Mouse (Mus musculus): ENCODE measurements around the gene Mau2. TPM values are rescaled to one million over a fixed set of nuclear protein-coding genes. Genes with fewer than 3 reads are reported as not detected.

Gene Mau2
- 87.4 and 122 TPM in 2 replicates for total RNA-seq (2023)

DNA sequence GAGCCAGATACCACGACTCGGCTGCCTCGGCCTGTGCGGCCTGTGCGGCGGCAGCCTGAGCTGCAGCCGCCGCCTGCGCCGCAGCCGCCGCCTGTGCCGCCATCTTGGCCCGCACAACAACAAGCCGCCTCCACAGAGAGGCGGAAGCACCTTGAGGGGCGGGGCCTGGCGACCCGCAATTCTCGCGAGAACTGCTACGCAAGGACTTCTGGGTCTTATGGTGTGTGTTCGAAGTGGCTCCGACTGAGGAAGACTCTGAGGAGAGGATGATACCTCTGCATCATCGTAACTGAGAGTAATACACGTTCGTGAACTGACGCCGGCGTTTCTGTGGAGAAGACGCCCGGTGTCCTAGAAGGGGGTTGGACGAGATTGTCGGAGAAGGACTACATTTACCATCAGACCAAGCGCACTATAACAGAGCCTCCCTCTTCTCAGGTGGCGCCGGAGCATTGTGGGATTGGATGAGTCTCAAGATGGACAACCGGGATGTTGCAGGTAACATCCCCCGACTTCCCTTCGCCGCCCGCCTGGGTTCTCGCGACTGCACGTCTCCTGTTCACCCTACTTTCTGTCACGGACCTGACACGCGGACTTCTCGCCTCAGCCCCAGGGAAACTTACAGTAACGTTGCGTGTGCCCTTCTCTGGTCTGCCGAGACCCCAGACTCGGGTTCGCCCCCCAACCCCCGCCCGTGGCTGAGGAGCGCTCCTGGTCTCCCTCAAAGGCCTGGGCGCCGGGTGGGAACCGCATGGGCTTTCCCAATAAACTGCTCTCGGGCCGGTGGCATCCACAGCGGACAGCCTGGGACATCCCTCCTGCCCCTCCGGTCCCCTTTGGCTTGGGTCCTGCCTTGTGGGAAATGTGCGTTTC is at the start of gene Mau2, which contains the start of gene Sugp1:
Gene Mau2, minus strand, starts transcription at position 152 of the 873 bp plus-strand sequence.
Gene Sugp1, plus strand, starts transcription at position 231 of the 873 bp plus-strand sequence.

DNA sequence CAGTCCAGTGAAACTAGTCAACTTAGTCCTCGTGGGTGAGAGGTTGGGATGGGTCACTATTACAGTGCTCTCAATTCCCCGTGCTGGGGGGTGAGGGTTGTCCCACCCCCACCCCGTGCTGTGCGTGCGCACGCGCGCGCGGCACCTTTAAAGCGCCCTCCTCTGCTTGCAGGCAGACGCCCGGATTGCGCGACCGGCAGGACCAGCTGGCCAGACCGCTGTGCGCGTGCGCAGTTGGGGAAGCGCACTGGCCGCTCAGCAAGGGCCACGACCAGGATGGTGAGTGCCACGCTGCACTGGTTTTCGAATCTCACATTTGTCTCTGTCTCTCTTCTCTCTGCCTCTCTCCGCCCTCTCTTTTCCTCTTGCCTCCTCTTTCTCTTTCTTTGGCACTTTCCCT is 40.8 kb upstream of the Mau2 start, which contains the start of gene Hapln4:
Gene Hapln4, plus strand, starts transcription at position 173 of the 400 bp plus-strand sequence.

GRCm38 (mm10) chr8:70072441-70073069 is 30.0 kb upstream of the Mau2 start, which contains the start of gene Tm6sf2:
Gene Tm6sf2 (plus strand): TSS chr8:70072924.

GRCm38 (mm10) chr8:69995776-69996588 is 46.6 kb downstream of the Mau2 start, which contains the start of gene Gatad2a:
Gene Gatad2a (minus strand): TSS chr8:69996384.

Other genes starting within 250 kb of the Mau2 start
- 542 and 837 TPM in 2 replicates for gene Gmip, start 234.1 kb downstream of the Mau2 start, total RNA-seq (2023)
- 4.9 and 7.8 TPM in 2 replicates for gene Lpar2, start 220.3 kb downstream of the Mau2 start, total RNA-seq (2023)
- 0.50 and 1.5 TPM in 2 replicates for gene Pbx4, start 210.2 kb downstream of the Mau2 start, total RNA-seq (2023)
- gene Cilp2, start 155.0 kb downstream of the Mau2 start, total RNA-seq (2023) = not detected in 2 replicates
- 0.79 and 1.6 TPM in 2 replicates for gene Tssk6, start 140.6 kb downstream of the Mau2 start, total RNA-seq (2023)
- 51.7 and 65.8 TPM in 2 replicates for gene Ndufa13, start 140.2 kb downstream of the Mau2 start, total RNA-seq (2023)
- not detected in 2 replicates for gene Yjefn3, start 140.0 kb downstream of the Mau2 start, total RNA-seq (2023)
- gene Gatad2a, start 46.4 kb downstream of the Mau2 start, total RNA-seq (2023) = 63.0 and 64.7 TPM in 2 replicates
- gene Sugp1, start 79 bp upstream of the Mau2 start, total RNA-seq (2023) = 28.8 and 31.6 TPM in 2 replicates
- not detected in 2 replicates for gene Tm6sf2, start 30.2 kb upstream of the Mau2 start, total RNA-seq (2023)
- gene Hapln4, start 40.7 kb upstream of the Mau2 start, total RNA-seq (2023) = not detected in 2 replicates
- not detected in 2 replicates for gene Ncan, start 78.1 kb upstream of the Mau2 start, total RNA-seq (2023)
- 7.5 and 11.2 TPM in 2 replicates for gene Nr2c2ap, start 88.6 kb upstream of the Mau2 start, total RNA-seq (2023)
- 11.2 and 13.5 TPM in 2 replicates for gene Rfxank, start 96.4 kb upstream of the Mau2 start, total RNA-seq (2023)
- gene Borcs8, start 96.8 kb upstream of the Mau2 start, total RNA-seq (2023) = 27.0 and 35.6 TPM in 2 replicates
- gene Mef2b, start 97.0 kb upstream of the Mau2 start, total RNA-seq (2023) = 0.95 and 1.1 TPM in 2 replicates
- gene Tmem161a, start 129.6 kb upstream of the Mau2 start, total RNA-seq (2023) = 13.4 and 23.3 TPM in 2 replicates
- gene Slc25a42, start 169.6 kb upstream of the Mau2 start, total RNA-seq (2023) = 1.9 and 2.1 TPM in 2 replicates
- gene Sugp2, start 191.5 kb upstream of the Mau2 start, total RNA-seq (2023) = 24.1 and 36.4 TPM in 2 replicates
- gene Armc6, start 191.7 kb upstream of the Mau2 start, total RNA-seq (2023) = 3.1 and 3.7 TPM in 2 replicates
- gene Homer3, start 240.1 kb upstream of the Mau2 start, total RNA-seq (2023) = 7.0 and 8.6 TPM in 2 replicates